Mouse (Mus musculus): ENCODE data around the gene Pdzd7.

The Pdzd7 gene

DNA sequence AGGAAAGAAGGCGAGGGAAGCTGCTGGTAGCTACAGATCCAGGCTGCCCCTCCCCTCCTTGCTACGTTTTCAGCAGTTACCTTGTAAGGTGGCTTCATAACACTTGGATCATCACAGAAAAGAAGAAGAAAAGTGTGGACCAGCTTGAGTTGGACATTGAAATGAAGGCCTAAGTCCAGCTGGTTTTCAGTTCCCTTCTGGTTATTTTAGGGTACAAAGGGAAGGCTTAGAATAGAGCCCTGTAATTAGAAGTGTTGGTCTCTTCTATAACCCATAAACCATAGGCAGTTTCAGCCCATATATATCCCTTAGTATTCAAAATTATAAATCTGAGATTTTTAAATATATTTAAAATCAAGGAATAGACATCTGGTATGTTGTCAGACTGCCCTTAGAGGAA is 64.7 kb downstream of the Pdzd7 start:
- DNase-seq, result no peak

- no peak for DNase-seq
Observed at GRCm38 (mm10) chr19:44977148-44977547, 68.4 kb downstream of the Pdzd7 start.

Measured in kidney, adult 9 months (tissue).